Mouse (Mus musculus) embryonic stem cell, embryonic (primary cell): Measurements from ENCODE around the gene Rbms3.

ENCODE experiments used
- CTCF ChIA-PET, 4 experiments: fragments of 300-600 bp in 2 of 4; fragments of 350-600 bp in 2 of 4; sonication (Branson Sonifier 250); formaldehyde crosslinking; loops; one replicate each; lab custom pipeline; 2022; ENCODE audit warnings: inconsistent platforms in 2 of 4; lab: Charles Lee
- POLR2A ChIA-PET, 4 experiments: fragments of 300-600 bp in 2 of 4; fragments of 350-600 bp in 2 of 4; sonication (Branson Sonifier 250); formaldehyde crosslinking; loops; one replicate each; lab custom pipeline; 2022; ENCODE audit warnings: antibody characterized with exemption in 4 of 4, inconsistent platforms in 1 of 4; lab: Charles Lee

The Rbms3 gene

DNA sequence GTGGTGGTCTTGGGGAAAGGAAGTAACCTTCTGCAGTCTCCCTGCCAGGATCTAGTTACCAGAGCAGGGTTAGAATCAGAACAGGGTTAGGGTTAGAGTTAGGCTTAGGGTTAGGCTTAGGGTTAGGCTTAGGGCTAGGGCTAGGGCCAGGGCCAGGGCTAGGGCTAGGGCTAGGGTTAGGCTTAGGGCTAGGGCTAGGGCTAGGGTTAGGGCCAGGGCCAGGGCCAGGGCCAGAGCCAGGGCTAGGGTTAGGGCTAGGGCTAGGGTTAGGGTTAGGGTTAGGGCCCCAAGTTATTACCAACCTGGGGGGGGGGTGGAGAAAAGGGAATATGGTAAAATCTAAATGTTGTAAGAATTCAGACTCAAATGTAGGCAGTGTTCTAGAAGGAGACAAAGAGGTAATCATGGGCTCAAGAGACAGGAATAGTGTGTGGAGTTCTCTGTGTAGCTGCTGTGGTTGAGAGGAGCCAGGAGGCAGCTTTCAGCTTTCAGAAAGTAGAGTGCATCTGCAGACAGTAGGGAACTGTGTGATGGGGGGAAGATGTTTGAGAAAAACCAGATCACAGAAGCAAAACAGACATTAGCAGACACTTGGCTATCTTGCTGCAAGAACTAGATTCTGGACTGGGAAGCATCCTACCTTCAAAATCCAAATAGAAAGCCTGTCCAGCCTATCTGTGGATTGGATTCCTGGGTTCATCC lies 588.3 kb downstream of the Rbms3 start:
- POLR2A ChIA-PET: no interaction called here
- CTCF ChIA-PET: no interaction called here

DNA sequence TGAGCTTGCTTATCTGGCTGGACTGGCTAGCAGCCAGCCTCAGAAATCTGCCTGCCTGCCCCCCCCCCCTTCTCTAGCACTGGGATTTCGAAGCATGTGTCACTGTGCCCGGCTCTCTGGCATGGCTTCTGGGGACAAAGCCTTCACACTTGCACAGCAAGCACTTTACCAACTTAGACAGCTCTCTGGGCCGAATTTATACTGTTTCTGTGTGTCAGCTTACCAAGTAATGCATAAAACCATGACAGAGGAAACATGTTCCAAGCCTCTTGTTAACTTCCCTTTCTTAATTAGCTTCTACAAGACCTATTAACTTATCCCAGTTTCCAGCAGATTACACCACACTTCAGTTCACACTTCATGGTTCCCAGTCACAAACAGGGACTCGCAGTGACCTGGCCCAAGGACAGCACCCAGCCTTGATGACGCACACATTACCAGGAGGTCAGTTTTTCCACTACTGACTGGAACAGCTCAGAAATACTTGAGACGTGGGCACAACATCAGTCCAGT lies 589.7 kb downstream of the Rbms3 start:
- ChIA-PET CTCF (no interaction called here), POLR2A (no interaction called here)

DNA sequence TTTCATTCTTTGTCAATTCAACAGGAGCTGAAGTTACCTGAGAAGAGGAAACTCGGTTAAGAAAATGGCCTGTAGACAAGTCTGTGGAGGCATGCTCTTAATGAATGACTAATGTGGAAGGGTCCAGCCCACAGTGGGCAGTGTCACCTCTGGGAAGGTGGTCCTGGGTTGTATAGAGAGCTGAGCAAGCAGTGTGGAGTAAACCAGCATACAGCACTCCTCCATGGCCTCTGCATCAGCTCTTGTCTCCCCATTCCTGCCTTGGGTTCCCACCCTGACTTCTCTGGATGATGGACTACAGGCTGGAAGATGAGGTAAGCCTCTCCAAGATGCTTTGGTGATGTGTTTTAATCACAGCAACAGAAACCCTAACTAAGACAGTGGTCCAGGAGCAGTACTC lies 597.0 kb downstream of the Rbms3 start:
- CTCF ChIA-PET: no interaction called here
- POLR2A ChIA-PET: no interaction called here

DNA sequence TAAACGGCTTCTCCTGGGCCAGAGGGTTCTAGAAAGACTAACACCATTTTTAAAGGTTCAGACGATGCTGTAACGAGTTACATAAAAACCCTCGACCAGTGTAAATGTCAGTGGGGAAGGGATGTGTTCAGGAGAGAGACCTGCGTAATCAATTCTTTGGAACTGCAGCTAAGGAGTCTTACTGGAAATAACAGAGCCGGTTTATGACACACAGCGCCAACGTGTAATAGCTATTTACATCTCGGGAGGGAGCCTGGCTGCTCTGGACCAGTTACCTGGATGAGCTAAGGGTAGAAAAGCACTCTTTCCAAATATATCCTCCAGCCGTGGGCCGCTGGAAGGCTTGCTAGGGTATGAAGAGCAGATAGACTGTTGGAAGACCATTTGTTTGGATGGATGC lies 598.5 kb downstream of the Rbms3 start:
- POLR2A ChIA-PET: no interaction called here

DNA sequence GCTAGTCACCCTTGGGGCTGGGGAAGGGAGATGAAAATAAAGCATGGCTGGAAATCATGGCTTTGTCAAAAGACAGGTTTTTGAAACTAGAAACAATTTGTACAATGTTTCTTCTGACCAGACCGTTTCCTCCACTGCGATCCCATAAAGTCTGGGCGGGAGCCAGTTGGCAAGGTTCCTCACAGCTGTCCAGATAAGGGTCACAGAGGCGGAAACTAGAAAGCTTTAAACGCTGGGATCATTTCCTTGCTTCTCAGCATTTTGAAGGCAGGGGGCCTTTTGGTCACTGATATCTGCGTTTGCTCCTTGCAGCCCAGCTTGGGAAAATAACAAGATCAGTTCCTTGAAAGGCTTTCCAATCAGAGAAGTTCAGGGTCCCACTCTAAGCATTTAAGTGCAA lies 598.9 kb downstream of the Rbms3 start:
- ChIA-PET CTCF (no interaction called here), POLR2A (no interaction called here)

More for the DNA sequence above, 598.5 kb downstream of the Rbms3 start:
- CTCF ChIA-PET: no interaction called here

DNA sequence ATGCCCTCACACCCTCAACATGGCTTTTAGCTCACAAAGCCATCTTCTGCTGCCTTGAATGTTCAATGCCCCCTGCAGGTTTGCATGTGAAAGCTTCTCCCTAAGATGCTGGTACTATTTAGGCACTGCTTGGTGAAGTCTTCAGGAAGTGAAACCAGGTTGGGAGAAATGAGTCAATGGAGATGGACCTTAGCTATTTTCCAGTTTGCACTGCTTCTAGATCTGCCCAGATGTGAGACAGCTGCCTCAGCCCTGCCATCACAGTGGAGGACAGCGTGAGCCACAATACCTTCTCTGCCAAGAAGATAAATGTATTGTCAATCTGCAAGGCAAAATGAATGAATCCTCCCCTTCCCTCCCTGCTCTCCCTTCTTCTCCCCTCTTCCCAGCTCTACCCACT lies 599.8 kb downstream of the Rbms3 start:
- ChIA-PET CTCF (no interaction called here), POLR2A (no interaction called here)

DNA sequence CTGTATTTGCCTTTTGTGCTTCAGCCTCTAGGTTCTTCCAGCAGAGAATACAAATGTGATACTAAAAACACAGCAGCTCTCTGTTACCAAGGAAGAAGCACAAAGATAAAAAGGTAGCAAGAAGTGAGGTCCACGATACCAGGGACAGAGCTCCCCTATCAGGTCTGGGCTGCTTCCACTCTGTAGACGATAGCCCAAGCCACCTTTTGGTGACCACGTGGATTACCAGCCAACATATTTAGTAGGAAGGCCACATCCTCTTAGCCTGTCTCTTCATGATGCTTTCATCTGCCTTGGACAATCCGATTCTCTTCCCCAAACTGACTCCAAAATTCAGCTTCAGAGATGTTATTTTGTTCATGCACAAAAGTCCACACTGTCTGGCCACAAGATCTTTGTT lies 601.1 kb downstream of the Rbms3 start:
- ChIA-PET POLR2A (no interaction called here), CTCF (no interaction called here)

DNA sequence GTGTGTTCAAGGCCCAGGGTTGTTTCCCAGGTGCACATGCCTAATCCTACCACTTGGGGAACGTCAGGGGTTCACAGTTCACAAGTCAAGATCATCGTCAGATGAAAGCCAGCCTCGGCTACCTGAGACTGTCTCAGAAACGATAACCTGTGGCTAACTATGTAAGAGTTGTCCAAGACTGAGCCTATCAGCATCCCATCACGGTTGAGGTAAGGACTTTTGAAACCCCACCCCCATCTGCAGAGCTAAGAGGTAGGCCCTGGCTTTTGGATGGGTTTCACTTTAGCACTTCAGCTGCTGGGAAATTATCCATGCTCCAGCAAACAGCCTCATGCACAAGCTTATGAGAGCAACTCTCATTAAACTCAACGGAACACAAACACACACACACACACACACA lies 607.6 kb downstream of the Rbms3 start:
- POLR2A ChIA-PET: interaction anchor here in 1 of 4 experiments (0.7 kb wide), 1 partner anchor 346 kb away, joined by 5 read pairs; no protein-coding TSS in a partner anchor
- CTCF ChIA-PET: no interaction called here

DNA sequence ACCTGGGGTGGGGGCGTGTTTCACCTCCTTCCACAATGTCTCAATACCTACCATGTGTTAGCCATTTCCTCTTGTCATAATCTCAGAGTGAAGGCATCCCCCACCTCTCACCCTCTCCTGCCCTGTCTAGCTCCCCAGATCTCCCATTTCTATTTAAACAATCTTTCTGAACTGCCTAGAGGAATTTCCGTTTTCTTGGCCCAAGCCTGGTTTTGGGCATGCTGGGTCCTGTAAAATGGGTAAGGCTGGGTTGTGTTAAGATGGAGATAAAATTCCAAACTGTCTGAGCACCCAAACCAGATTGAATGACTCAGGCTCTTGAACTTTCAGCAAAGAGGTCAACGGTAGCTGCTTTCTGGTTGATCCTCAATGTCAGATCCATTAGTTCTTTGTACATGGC lies 608.2 kb downstream of the Rbms3 start:
- CTCF ChIA-PET: no interaction called here
- POLR2A ChIA-PET: interaction anchor here in 1 of 4 experiments (0.7 kb wide), 1 partner anchor 346 kb away, joined by 5 read pairs; no protein-coding TSS in a partner anchor

DNA sequence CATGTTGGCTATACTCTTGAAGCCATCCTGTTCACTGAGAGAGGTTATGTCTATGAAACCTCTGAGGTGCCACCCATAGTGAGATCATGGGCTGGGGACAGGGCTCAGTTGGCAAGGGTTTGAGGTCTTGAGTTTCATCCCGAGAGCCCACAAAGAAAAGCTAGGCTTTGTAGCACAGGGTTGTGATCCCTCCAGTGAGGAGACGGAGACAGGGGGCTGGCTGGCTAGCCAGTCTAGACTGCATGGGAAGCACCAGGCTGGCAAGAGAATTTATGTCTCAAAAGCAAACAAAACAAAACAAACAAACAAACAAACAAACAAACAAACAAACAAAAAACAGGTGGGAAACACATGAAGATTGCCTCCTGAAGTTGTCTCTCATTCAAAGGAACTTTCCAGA lies 609.5 kb downstream of the Rbms3 start:
- ChIA-PET POLR2A (no interaction called here), CTCF (no interaction called here)

DNA sequence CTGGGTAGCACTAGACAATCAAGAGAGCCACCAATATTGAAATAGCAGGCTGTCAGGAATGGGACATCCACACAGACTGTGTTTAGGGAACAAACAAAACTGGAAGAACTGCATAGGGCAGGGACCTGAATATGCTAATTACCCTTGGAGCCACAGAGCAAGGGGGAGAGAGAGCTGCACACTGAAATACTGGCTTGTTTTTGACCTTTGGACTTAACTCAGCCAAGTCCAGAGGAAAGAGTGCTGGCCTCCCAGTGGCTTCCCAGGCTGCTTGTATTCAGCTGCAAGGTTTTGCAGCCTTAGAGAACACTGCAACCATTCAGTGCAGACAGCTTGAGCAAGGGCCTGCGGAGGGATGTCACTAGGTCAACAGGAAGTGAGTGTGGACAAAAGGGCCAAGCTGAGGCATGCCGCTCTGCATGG lies 611.0 kb downstream of the Rbms3 start:
- POLR2A ChIA-PET: no interaction called here
- CTCF ChIA-PET: no interaction called here

DNA sequence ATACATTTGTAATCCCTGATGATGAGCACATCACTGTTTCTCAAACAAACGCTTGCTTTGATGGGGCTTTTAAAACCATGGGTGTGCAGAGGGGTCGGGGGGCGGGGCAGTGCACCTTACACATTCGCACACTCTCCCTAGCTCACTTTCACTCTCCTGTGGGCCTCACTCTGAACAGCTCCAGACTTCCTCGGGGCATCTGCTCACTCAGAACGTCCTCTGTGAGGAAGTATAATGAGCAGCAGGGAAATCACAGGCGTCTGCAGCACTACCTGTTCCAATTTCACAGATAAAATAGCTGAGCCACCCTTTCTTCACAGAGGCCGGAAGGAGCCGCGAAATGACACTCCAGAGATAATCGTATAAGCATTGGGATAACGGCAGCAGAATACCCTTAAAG lies 611.4 kb downstream of the Rbms3 start:
- ChIA-PET POLR2A (no interaction called here), CTCF (no interaction called here)

DNA sequence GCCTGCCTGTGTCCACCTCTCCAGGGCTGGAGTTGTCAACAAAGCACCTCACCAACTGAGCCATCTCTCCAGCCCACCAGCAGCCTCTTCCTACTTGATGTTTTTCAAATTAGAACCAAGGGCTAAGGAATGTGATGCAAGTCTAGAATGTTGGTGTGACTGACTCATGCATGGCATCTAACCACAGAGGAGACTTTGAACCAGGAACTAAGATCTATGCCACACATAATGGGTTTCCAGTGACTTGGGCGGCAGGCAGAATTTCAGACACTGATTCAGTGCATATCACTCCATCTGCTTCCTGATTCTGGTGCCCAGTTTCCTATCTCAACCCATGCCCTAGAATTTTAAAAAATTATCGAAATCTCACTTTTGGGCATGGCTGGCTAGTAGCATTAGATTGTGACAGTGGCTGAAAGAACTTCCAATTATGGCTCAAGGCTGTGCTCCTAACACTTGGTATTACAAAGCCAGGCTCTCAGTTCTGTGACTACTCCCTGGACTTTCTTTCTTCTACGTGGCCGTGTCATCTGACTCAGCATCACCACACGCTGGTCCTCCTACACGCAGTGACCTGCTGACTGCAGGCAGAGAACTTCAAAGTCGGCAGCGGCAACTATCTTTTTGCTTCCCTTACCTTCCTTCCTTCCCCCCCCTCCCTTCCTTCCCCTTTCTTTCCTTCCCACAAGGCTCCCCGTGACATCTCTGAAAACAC lies 613.0 kb downstream of the Rbms3 start:
- ChIA-PET POLR2A (no interaction called here), CTCF (interaction anchor here in 1 of 4 experiments (0.6 kb wide), 1 partner anchor 18 kb away, joined by 3 read pairs; no protein-coding TSS in a partner anchor)

DNA sequence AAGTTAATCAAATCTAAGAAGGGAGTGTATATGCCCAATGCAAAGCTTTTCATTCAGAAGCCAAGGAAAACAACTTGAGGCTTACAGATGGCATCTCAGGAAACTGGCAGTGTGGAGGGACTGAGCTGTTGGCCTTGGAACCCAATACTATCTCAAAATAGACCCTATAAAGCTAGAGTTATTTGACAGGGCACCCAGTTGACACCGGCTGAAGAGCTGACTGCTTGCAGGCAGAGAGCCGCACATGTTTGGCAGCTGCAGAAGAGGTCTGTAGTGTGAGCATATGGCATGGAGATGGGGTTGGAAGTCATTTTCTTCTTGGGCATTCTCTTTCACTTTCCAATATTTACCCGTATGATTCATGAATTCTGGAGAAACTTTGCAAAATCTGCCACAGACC lies 616.3 kb downstream of the Rbms3 start:
- CTCF ChIA-PET: no interaction called here

DNA sequence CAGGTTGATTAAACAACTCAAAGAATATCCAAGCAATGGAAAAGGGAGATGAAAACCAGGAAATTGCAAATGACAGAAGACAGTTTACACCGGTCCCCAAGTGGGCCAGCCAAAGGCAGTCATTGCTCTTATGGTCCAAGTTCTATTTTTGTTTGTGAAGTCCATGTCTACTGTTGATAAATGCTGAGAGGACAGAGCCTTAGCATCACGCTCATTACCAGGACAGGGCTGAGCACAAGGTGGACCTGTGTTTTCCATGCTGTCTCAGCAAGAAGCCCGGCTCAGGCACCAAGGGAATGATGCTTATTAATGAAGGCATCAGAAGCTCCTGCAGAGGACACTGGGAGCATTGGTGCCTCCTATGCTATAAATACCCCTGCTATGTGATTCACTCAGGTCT lies 618.9 kb downstream of the Rbms3 start:
- ChIA-PET CTCF (no interaction called here), POLR2A (no interaction called here)

More for the DNA sequence above, 616.3 kb downstream of the Rbms3 start:
- POLR2A ChIA-PET: interaction anchor here in 1 of 4 experiments (0.5 kb wide), 1 partner anchor 244 kb away, joined by 3 read pairs; no protein-coding TSS in a partner anchor

DNA sequence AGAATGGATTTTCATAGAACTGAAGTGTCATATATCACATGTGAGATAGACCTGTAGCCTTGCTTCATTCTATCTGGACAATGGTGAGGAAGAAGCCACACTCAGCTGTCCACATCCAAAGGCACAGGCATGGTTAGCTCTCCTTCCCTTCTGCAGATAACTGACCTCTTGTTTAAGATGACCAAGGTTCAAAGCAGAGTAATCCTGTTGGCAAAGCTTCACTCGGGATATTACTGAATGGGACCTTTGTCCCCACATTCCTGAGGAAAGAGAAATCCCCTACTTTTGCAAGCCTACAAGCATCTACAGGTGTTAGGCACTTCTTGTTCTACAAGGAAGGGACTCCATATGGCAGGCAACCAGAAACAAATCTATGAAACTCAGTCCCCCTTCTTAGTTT lies 621.5 kb downstream of the Rbms3 start:
- CTCF ChIA-PET: no interaction called here
- POLR2A ChIA-PET: no interaction called here

DNA sequence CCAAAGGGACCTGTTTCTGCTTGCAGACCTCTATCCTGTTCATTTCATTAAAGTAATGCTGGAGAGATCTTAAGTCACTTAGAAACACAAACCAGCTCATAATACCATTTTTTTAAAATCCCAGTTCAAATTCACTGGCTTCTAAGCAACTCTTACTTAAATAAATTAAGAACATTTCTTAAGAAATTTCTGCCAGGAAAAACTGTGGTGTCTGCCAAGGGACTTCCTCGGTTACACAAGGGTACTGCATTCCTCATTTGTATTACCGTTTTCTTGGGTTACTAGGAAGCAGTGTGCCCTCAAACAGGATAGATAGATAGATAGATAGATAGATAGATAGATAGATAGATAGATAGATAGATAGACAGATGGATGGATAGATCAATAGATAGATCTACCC lies 627.6 kb downstream of the Rbms3 start:
- ChIA-PET POLR2A (no interaction called here), CTCF (no interaction called here)

DNA sequence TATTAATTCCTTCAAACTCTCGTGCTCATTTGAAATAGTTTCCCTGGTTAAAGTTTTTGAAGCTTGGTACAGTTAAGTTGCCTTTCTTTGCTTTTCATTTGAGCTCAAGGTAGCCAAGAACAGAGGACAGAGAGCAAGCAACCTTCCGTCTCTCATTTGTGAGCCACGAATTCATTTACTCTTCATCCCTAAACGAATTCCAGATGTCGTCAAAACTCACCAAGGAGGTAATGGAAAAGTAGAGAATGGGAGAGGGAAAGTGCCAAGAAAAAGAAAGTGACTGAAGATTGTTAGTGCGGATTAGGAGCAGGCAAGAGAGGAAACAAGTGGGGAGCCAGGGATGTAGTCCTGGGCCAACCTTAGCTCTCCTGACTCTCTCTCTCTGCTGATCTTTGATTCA lies 630.5 kb downstream of the Rbms3 start:
- ChIA-PET CTCF (interaction anchor here in 1 of 4 experiments (0.5 kb wide), 1 partner anchor 18 kb away, joined by 3 read pairs; no protein-coding TSS in a partner anchor), POLR2A (no interaction called here)

DNA sequence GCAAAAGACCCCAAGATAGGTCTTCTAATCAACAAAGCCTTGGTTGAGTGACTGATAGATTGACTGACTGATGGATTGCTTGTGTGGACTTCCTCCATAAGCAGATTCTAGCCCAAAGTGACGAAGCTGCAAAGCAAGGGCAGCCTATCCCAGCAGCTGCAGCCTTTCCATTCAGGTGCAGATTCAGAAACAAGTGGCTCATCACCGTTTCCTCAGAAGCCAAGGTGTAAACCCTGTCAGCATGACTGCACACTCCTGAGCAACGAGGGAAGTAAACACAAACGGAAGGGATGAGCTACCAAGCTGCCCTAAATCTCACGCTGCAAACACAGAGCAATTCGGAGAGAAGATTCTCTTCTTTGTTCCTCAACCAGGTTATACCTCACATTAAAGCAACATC lies 639.4 kb downstream of the Rbms3 start:
- ChIA-PET CTCF (interaction anchor here in 1 of 4 experiments (0.7 to 2.1 kb wide), 2 partner anchors 13 to 325 kb away, joined by 3 to 7 read pairs; no protein-coding TSS in a partner anchor), POLR2A (interaction anchor here in 2 of 4 experiments (0.6 to 0.7 kb wide), 2 partner anchors 126 to 1308 kb away, joined by 3 to 4 read pairs; no protein-coding TSS in a partner anchor)

DNA sequence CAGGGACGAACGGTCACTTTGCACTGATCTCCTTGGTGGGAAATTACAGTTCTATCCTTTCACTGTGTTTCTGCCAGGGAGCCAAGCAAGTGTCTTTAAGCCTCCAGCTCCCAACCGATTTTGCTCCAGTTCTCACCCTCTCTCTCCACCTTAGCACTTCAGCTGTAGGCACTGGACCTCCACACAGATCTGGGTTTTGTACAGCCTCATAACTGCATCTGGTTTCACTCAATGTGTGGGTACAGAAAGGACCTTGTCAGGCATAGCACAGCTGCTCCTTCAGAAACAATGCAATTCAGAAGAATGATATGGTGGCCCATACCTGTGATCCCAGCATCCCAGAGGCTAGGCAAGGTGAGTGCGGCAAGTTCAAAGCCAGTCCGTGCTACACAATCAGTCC lies 648.9 kb downstream of the Rbms3 start:
- ChIA-PET CTCF (no interaction called here), POLR2A (no interaction called here)
